Mouse (Mus musculus) ES-E14 (cell line): Measurements from ENCODE around the gene Mad2l1bp. TPM values are rescaled to one million over a fixed set of nuclear protein-coding genes. Genes with fewer than 3 reads are reported as not detected.

Source experiments
- DNase-seq: peaks from one replicate; pipeline ENCODE4 v3.0.0-alpha.2; 2013; ENCODE audit warnings: low read depth, low spot score
- H3K27ac ChIP-seq: 2 replicates; pipeline ENCODE4 v1.5.1; 2012; ENCODE audit warnings: low read depth, mild to moderate bottlenecking, low read length, moderate library complexity, mixed read lengths; ENCODE audit not compliant: poor library complexity, insufficient read depth, severe bottlenecking
- H3K36me3 ChIP-seq: 2 replicates; pipeline ENCODE4 v1.6.1; 2012; ENCODE audit warnings: mild to moderate bottlenecking, low read length, moderate library complexity, mixed read lengths; ENCODE audit not compliant: control insufficient read depth, poor library complexity, insufficient read depth, severe bottlenecking
- H3K4me1 ChIP-seq, 2 experiments: fragments of 150-350 bp in 1 of 2; sonication (generic) in 1 of 2; 2 replicates each; pipeline ENCODE4 v1.6.1; 2012; ENCODE audit warnings: low read length in 2 of 2, mild to moderate bottlenecking in 1 of 2, mixed read lengths in 1 of 2; ENCODE audit not compliant: control insufficient read depth in 2 of 2, insufficient read depth in 2 of 2, poor library complexity in 1 of 2
- H3K4me3 ChIP-seq, 2 experiments: fragments of 150-350 bp in 1 of 2; sonication (generic) in 1 of 2; 2 replicates each; pipeline ENCODE4 v1.5.1; 2012; ENCODE audit warnings: low read length in 2 of 2, low read depth in 1 of 2, mild to moderate bottlenecking in 1 of 2, mixed read lengths in 1 of 2; ENCODE audit not compliant: insufficient read depth in 1 of 2, poor library complexity in 1 of 2, severe bottlenecking in 1 of 2
- H3K9ac ChIP-seq: 2 replicates; pipeline ENCODE4 v1.6.1; 2012; ENCODE audit warnings: low read depth, mild to moderate bottlenecking, low read length, mixed read lengths; ENCODE audit not compliant: poor library complexity, insufficient read depth, severe bottlenecking
- H3K9me3 ChIP-seq: fragments of 150-350 bp; sonication (generic); 2 replicates; pipeline ENCODE4 v1.6.1; 2012; ENCODE audit warnings: low read depth, mild to moderate bottlenecking, low read length; ENCODE audit not compliant: control insufficient read depth, insufficient read depth
- CHD2 ChIP-seq: IDR thresholded peaks from 2 replicates; pipeline ENCODE4 v1.6.1; 2014; ENCODE audit warnings: mild to moderate bottlenecking, low read depth, low read length, inconsistent platforms
- HCFC1 ChIP-seq: IDR thresholded peaks from 2 replicates; pipeline ENCODE4 v1.6.1; 2012; ENCODE audit warnings: low read length, inconsistent platforms, borderline replicate concordance; ENCODE audit not compliant: insufficient read depth
- MAFK ChIP-seq: IDR thresholded peaks from 2 replicates; pipeline ENCODE4 v1.6.1; 2014; ENCODE audit warnings: mild to moderate bottlenecking, low read depth, low read length, inconsistent platforms; ENCODE audit not compliant: insufficient read depth
- ZC3H11A ChIP-seq: IDR thresholded peaks from 2 replicates; pipeline ENCODE4 v1.6.1; 2012; ENCODE audit warnings: low read depth, mild to moderate bottlenecking, inconsistent platforms, low read length, borderline replicate concordance
- ZNF384 ChIP-seq: IDR thresholded peaks from 2 replicates; pipeline ENCODE4 v1.6.1; 2012; ENCODE audit warnings: low read depth, low read length, inconsistent platforms
- in situ Hi-C, 2 experiments: fragments of 600-800 bp; cut with MboI; formaldehyde crosslinking; loops; one replicate each; pipeline ENCODE4 v1.15.1; 2025; ENCODE audit warnings: low sequenced_read_pairs in 2 of 2, inconsistent platforms in 1 of 2; ENCODE audit not compliant: unreplicated experiment in 2 of 2
- total RNA-seq: library from RNA; depleted of rRNA; stranded (reverse); fragments of 300-350 nt; gene quantifications from 2 replicates; pipeline ENCODE4 v1.2.3, GENCODE M21; 2012

Gene Mad2l1bp
- total RNA-seq, 1 experiment: 8.2 TPM

GRCm38 (mm10) chr17:46160090-46160662 lies 6.8 kb upstream of the Mad2l1bp start:
- peak overlapping the region; percentile 63 to 70 for H3K4me3 ChIP-seq
- no peaks in the 10 kb centered on the region; the same call in 1 of the 2 replicates for H3K36me3 ChIP-seq
- peak overlapping the region; percentile 61; the same call in 1 of the 2 replicates for H3K9ac ChIP-seq
- in situ Hi-C loops: no loop called here
- DNase-seq: peak; percentile 91
- TF ChIP-seq MAFK (no peak), ZNF384 (no peak), ZC3H11A (no peak), CHD2 (no peak), HCFC1 (no peak)
- peaks cover 0 to 8% of the 10 kb centered on the region in 2 experiments; a peak in 1 of 4 replicates for H3K4me1 ChIP-seq
- H3K9me3 ChIP-seq: no peaks in the 10 kb centered on the region
- peak overlapping the region; percentile 46 for H3K27ac ChIP-seq

DNA sequence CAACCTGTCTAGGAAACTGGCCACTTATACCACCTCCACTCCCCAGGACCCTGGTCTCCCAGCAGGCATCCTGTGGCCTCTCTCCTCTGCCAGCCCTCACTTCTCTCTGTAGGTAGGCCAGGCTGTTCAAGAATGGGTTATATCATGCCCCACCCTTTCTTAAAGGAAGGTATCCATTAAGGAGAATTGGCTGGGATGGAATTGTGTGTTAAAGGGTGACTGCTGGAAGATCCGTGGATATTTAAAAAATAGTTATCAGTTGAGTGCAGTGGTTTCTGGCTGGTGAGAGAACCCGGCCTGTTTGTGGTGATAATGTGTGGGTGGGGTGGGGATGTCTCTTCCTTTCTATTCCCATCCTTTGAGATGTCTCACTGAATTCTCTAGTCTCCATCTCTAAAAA lies 5.9 kb upstream of the Mad2l1bp start:
- Histone ChIP-seq H3K27ac (no peak overlapping the region), H3K36me3 (no peaks in the 10 kb centered on the region; the same call in 1 of the 2 replicates), H3K4me3 (peak overlapping the region in 1 of 2 experiments; percentile 70; a peak in 1 of 4 replicates), H3K4me1 (peaks cover 0 to 8% of the 10 kb centered on the region in 2 experiments; a peak in 1 of 4 replicates), H3K9me3 (no peaks in the 10 kb centered on the region), H3K9ac (no peak overlapping the region)
- DNase-seq: no peak
- TF ChIP-seq HCFC1: no peak
- TF ChIP-seq MAFK: no peak
- TF ChIP-seq ZC3H11A: no peak
- TF ChIP-seq CHD2: no peak
- TF ChIP-seq ZNF384: no peak
- in situ Hi-C loops: no loop called here

- TF ChIP-seq ZNF384 (no peak), CHD2 (no peak), ZC3H11A (no peak), MAFK (no peak), HCFC1 (no peak)
- no peak overlapping the region for H3K27ac ChIP-seq
- peaks cover 0 to 12% of the 10 kb centered on the region in 2 experiments; a peak in 2 of 4 replicates for H3K4me1 ChIP-seq
- H3K36me3 ChIP-seq: no peaks in the 10 kb centered on the region
- DNase-seq: no peak
- H3K4me3 ChIP-seq: no peak overlapping the region
- H3K9me3 ChIP-seq: no peaks in the 10 kb centered on the region
- in situ Hi-C loops: no loop called here
- no peak overlapping the region for H3K9ac ChIP-seq
Observed at GRCm38 (mm10) chr17:46157131-46157530, 3.8 kb upstream of the Mad2l1bp start.

- no peak for DNase-seq
- TF ChIP-seq HCFC1 (no peak), ZC3H11A (no peak), MAFK (no peak), CHD2 (no peak), ZNF384 (no peak)
- H3K4me3 ChIP-seq: no peak overlapping the region
- H3K27ac ChIP-seq: no peak overlapping the region
- H3K9ac ChIP-seq: no peak overlapping the region
- no peaks in the 10 kb centered on the region for H3K36me3 ChIP-seq
- no peaks in the 10 kb centered on the region for H3K9me3 ChIP-seq
- peaks cover 0 to 12% of the 10 kb centered on the region in 2 experiments; a peak in 2 of 4 replicates for H3K4me1 ChIP-seq
- in situ Hi-C loops: no loop called here
Observed at GRCm38 (mm10) chr17:46156680-46157079, 3.3 kb upstream of the Mad2l1bp start.

DNA sequence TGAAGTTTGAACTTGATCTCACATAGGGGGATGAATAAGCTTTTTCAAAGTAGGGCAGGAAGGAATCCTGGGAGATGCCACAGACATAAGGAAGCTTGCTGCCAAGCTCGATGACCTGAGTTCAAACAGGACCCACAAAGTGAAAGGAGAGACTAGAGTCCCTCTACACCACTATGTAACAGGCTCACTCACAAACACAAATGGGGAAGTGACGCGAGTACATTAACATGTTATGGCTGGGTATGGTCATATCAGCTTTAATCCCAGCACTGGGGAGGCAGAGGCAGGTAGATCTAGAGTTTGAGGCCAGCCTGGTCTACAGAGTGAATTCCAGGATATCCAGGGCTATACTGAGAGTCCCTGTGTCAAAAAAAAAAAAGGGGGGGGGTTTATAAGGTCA lies 983 bp upstream of the Mad2l1bp start:
- in situ Hi-C loops: no loop called here
- no peak overlapping the region for H3K27ac ChIP-seq
- peaks cover 0 to 10% of the 10 kb centered on the region in 2 experiments; a peak in 1 of 4 replicates for H3K4me1 ChIP-seq
- H3K9ac ChIP-seq: no peak overlapping the region
- no peaks in the 10 kb centered on the region for H3K36me3 ChIP-seq
- TF ChIP-seq ZC3H11A: no peak
- no peak for TF ChIP-seq ZNF384
- no peak for TF ChIP-seq HCFC1
- TF ChIP-seq MAFK: no peak
- TF ChIP-seq CHD2: no peak
- no peak for DNase-seq
- H3K9me3 ChIP-seq: no peaks in the 10 kb centered on the region
- H3K4me3 ChIP-seq: no peak overlapping the region
